Mouse (Mus musculus) erythroid progenitor cell, adult 5-6 weeks (primary cell): ENCODE data around the gene Grk5. TPM values are rescaled to one million over a fixed set of nuclear protein-coding genes. Genes with fewer than 3 reads are reported as not detected.
"Not testable (repeated sequence)": the region's sequence is repeated elsewhere in the genome, so short reads cannot be mapped to it uniquely, and the experiment has no call there.

ENCODE experiments used
- ATAC-seq: replicated peaks from 2 replicates; pipeline ENCODE4 v1.8.0; 2016; ENCODE audit warnings: moderate number of reproducible peaks, mild to moderate bottlenecking, moderate TSS enrichment, inconsistent platforms; ENCODE audit not compliant: poor library complexity, low FRiP score, severe bottlenecking
- total RNA-seq, 2 experiments: library from RNA; stranded (forward) in 1 of 2; stranded (reverse) in 1 of 2; fragments of 150-400 nt in 1 of 2; fragments of 186-747, 209-891 nt in 1 of 2; gene quantifications; 2 replicates each; pipeline versions ENCODE4 v1.2.3 to v1.2.4; 2015 to 2017; ENCODE audit warnings: low replicate concordance in 2 of 2

The Grk5 gene
- total RNA-seq, 2 experiments from 2014 or later, result 2.5 to 11.1 TPM

- no peak for ATAC-seq
Observed at GRCm38 (mm10) chr19:60903971-60904370, 14.4 kb downstream of the Grk5 start.

DNA sequence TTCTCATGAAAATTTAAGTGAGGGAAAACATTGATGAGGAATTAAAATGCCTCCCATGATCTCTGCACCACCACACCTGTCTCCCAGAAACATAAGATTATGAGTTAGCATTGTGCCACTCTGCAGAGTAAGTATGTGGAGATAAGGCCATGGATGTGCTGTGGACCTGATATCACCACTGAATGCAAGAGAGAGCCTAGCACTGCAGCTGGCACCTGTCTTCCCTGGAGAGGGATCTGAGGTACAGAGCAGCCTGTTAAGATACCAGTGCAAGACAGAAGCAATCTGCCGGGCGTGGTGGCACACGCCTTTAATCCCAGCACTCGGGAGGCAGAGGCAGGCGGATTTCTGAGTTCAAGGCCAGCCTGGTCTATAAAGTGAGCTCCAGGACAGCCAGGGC, 15.9 kb downstream of the Grk5 start:
- ATAC-seq, result no peak

GRCm38 (mm10) chr19:60910304-60910703, 20.8 kb downstream of the Grk5 start:
- ATAC-seq, result no peak

- no peak for ATAC-seq
Observed at GRCm38 (mm10) chr19:60911653-60912052, 22.1 kb downstream of the Grk5 start.

GRCm38 (mm10) chr19:60915236-60915635, 25.7 kb downstream of the Grk5 start:
- no peak for ATAC-seq

DNA sequence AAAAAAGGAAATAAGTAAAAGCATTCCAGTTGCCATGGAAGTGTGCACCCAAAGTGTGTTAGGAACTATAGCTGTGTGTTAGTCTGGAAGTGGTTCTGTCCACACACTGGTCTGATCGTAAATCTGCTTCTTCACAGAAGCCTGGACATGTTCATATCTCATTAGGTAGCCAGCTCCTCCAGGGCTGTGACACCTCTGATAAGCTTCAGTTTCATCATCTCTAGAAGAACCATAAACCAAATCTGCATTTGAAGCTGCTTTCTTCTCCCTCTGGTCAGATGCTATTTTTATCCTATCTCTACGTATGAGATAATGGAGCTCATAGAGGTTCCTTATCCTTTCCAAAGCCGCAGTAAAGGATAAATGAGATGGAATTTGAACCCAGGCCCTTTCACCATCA, 26.3 kb downstream of the Grk5 start:
- ATAC-seq, result no peak

DNA sequence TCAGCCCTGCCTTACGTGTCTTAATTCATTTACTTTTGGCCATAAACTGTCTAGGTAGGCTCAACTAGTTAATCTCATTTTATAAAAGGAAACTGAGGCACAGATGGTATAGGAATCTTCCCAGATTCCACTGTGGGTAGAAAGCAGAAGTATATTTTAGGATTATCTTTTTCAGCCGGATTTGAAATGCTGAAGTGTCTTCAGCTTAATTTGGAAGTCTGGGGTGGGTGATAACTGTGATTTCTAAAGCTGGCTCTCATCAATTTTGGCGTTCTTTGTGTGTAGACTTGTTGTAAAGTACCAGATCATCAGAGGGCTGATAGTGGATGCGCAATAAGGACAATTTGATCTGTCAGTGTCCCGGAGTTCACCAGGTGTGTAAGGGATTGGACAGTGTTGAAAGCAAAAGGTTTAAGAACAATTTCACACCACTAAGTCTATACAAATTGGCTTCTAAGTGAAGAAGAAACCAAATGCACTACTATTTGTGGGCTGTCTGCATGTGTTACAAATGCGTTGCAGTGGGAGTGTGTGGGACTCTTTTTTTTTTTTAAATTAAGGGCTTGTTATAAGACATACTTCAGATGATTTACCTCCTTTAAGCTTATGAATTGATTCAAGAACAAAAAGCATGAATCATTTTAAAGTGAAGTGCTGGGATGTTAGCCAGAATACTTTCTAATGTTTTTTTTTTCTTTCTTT, 27.5 kb downstream of the Grk5 start:
- no peak for ATAC-seq

GRCm38 (mm10) chr19:60924534-60924933, 35.0 kb downstream of the Grk5 start:
- not testable (repeated sequence) for ATAC-seq

DNA sequence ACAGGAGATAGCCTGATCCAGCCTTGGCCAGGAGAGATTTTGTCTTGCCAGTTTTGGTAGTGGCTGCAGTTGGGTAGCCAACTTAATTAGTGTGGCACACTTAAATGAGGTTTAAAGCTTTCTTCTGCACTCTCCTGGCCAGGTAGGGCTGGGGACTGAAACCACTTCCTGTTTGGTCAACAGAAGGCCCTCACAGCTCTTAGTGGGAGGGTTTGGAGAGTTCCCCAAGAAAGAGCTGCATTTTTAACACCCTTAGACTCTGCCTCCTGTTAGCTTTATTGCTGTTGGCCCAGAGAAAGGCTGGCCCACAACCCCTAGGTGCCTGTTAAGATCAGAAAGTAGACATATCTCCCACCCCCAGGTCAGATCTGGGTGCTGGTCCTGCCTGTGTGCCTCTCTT, 45.5 kb downstream of the Grk5 start:
- no peak for ATAC-seq

- ATAC-seq, result no peak
Observed at GRCm38 (mm10) chr19:60939954-60940379, 50.4 kb downstream of the Grk5 start.

DNA sequence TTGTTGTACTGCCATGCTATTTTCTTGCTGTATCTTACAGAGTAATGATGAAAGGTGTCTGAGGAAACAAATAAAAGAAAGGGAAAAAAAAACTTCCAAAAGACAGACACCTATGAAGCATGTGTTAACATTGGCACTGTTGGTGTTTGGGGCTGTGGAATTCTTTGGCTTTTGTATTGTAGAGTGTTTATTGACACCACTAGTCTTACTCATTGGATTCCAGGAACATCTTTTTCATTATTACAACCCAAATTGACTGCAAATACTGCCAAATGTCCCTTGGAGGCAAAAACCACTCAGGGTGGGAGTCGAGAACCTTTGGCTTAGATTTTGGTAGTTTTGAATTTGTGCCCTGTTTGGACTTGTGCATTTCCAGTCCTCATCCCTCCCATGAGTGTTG, 51.3 kb downstream of the Grk5 start:
- no peak for ATAC-seq

- ATAC-seq, result no peak
Observed at GRCm38 (mm10) chr19:60945801-60946311, 56.3 kb downstream of the Grk5 start.

- ATAC-seq, result no peak
Observed at GRCm38 (mm10) chr19:60946656-60947055, 57.1 kb downstream of the Grk5 start.

DNA sequence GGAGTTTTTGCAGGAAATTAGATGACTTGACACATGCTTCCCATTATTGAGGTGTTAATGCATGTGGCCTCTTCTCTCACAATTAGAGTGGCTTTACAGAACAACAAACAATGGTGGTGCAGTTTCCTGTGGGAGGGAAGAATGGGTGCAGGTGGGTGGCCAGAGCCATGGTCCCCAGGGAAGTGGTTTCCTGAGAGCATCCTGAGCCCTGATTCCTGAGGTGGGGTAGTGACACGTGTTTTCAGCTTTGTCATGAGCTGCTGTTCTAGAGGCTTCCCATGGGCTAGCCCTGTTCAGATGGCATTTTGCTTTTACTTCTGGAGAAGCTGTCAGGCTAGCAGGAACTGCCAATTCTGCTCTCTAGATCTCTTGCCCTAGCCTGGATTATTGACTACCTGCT, 59.4 kb downstream of the Grk5 start:
- no peak for ATAC-seq

DNA sequence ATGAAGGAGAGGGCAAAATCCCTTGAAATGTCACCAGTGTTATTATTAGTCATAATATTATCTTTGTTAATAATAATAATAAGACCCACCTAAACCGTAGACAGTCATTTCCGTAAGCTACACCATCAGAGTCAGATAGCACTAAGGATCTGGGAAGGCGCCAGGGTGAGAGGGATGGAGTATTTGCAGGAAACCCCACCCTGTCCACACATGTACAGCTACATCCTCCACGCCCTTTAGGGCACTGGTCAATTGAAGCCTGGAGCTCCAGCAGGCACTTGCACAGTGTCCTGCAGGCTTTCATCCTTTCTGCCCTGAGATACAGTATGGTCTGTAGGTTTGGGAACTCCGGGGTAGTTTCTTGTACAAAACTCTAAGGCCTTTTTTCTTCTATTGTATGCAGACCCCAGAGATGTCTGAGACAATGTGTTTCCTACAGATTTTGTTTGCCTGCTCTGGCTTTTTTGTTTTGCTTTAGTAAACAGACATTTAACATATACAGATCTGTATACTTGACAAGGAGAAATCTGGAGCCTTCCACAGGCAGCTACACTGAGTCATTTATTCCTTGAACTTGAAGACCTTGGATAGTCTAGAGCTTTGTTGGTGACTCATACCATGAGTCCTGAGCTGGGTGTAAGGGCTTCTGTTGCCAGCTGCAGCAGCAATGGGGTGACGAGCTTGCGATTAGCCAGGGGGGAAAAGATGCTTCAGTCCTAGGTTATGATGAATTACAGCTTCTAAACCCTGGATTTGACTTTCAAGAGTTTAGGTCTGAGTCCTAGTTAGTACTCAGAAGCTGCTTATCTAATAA, 60.7 kb downstream of the Grk5 start:
- ATAC-seq, result no peak

GRCm38 (mm10) chr19:60955131-60955530, 65.6 kb downstream of the Grk5 start:
- no peak for ATAC-seq

DNA sequence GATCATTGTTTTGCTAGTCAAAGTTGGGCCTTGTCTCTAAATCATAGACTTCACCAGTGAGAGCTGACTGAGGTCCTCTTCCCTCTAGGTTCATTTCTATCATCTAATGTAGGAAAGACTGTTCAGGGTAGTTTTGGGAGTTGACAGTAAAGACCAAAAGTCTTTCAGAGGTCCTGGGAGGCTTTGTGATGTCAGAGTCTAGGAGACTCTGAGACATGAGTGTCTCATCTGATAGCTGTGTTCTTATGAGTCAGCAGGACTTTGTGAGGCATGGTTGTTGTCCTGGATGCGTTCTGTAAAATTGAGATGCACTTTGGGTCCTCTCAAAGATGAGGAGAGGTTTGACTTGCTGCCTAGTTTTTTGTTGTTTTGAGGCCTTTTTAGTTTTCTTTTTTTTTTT, 66.2 kb downstream of the Grk5 start:
- no peak for ATAC-seq

DNA sequence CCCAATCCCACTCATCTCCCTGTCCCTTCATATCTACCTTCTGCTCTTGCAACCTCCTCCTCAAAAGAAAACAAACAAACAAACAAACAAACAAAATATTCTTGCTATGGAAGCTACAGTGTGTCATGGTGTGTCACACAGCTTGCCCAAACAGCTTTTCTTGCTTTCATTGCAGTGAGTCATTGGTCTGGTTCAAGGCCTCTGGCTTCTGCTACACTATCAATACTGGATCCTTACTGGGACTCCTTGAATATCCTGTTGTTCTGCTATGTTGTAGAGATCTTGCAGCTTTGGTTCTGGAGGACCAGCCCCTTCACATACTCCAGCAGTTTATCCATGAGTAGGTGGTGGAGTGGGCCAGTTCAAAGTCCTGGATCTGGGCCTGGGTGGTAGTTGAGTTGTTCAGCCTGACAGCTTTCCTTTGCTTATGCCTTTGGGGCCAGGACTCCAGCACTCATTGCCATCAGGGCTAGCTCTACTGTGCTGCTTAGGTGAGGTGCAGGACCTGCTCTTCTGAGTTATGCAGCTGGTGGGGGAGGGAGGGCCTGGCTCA, 66.7 kb downstream of the Grk5 start:
- ATAC-seq, result no peak

DNA sequence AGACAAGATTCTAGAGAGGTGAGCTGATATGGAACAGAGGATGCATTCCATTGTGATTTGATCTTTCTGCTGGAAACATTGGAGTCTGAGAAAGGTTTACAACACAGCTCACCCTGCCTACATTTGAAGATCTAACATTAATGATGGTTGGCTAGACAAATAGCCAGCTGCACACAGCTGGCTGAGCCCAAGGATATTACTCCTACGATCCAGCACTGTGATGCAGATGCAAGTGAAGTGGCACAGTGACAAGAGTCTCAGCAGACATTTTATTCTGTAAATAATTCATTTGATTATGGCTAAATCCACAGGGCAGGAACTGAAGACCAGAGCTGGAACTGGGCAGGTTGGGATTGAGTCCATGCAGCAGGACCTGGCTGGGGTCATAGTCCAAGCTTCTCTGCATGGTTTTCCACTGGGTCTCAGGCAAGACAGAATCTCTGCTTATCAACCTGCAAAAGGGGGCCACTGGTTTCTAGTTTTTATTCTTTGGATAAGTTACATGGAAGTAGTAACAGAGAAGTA, 70.2 kb downstream of the Grk5 start:
- ATAC-seq, result no peak

- no peak for ATAC-seq
Observed at GRCm38 (mm10) chr19:60962358-60963061, 73.0 kb downstream of the Grk5 start.
